Mouse (Mus musculus) C2C12 (cell line): Measurements from ENCODE around the gene Gm10053.

Source experiments
- CEBPB ChIP-seq: IDR thresholded peaks from one replicate; pipeline ENCODE4 v1.6.1; 2011; ENCODE audit warnings: low read depth, mild to moderate bottlenecking, control low read depth, moderate library complexity
- CTCF ChIP-seq: IDR thresholded peaks from one replicate; pipeline ENCODE4 v1.5.1; 2011; ENCODE audit not compliant: control insufficient read depth, insufficient read depth, insufficient read length
- FOSL1 ChIP-seq: IDR thresholded peaks from one replicate; pipeline ENCODE4 v1.8.0; 2011; ENCODE audit warnings: mild to moderate bottlenecking, low read length; ENCODE audit not compliant: poor library complexity, insufficient read depth, severe bottlenecking
- MAX ChIP-seq: IDR thresholded peaks from one replicate; pipeline ENCODE4 v1.6.1; 2011; ENCODE audit warnings: mild to moderate bottlenecking, control low read depth
- MYOD1 ChIP-seq: IDR thresholded peaks from one replicate; pipeline ENCODE4 v1.6.1; 2011; ENCODE audit warnings: low read depth; ENCODE audit not compliant: control insufficient read depth, insufficient read length
- USF1 ChIP-seq: IDR thresholded peaks from one replicate; pipeline ENCODE4 v1.6.1; 2011; ENCODE audit warnings: low read depth, mild to moderate bottlenecking, control low read depth, moderate library complexity

GRCm38 (mm10) chr19:24897896-24898736 is 22.6 kb downstream of the Gm10053 start:
- TF ChIP-seq MAX, result no peak
- no peak for TF ChIP-seq CTCF
- no peak for TF ChIP-seq USF1
- TF ChIP-seq CEBPB, result no peak
- TF ChIP-seq FOSL1, result no peak
- no peak for TF ChIP-seq MYOD1
